8 mouse cellular contexts compared by ENCODE assay signal in genomic region chr17:65540441-65541272, GRCm38 (mm10). TPM values are rescaled to one million over a fixed set of nuclear protein-coding genes. Genes with fewer than 3 reads are reported as not detected.
DNase-seq lines count a peak whose midpoint lies in the region; ATAC-seq lines count a peak whose summit lies in the region.

Tmem232 (minus strand) TSS chr17:65540782.

- H3K9me3 ChIP-seq in forebrain, embryonic 14.5 days (replicated peaks; ENCODE audit: control insufficient read depth, low read length): no peaks in the 10 kb centered on the region
- H3K9me3 ChIP-seq in stomach, embryonic 16.5 days (replicated peaks; ENCODE audit: control insufficient read depth, low read length): no peaks in the 10 kb centered on the region

- no peaks in the 10 kb centered on the region for H3K36me3 ChIP-seq in forebrain, embryonic 14.5 days (ENCODE audit: control insufficient read depth, insufficient read depth, low read length)
- H3K36me3 ChIP-seq in stomach, embryonic 16.5 days (ENCODE audit: control insufficient read depth, insufficient read depth, low read length): no peaks in the 10 kb centered on the region

- intact Hi-C loops in left cerebral cortex, postnatal 14 days (cut with DNase I): loop anchor here (2.0 kb wide), 1 partner anchor 20 kb away; no protein-coding TSS in a partner anchor

- H3K27me3 ChIP-seq in forebrain, embryonic 14.5 days (replicated peaks; ENCODE audit: control insufficient read depth, insufficient read depth, low read length): no peaks in the 10 kb centered on the region
- H3K27me3 ChIP-seq in stomach, embryonic 16.5 days (ENCODE audit: control insufficient read depth, insufficient read depth, low read length): no peaks in the 10 kb centered on the region

- no peaks in the 10 kb centered on the region for H3K4me1 ChIP-seq in brown adipose tissue, adult 24 weeks (ENCODE audit: control insufficient read depth, insufficient read depth, insufficient read length, low read length)
- no peaks in the 10 kb centered on the region for H3K4me1 ChIP-seq in forebrain, embryonic 14.5 days (ENCODE audit: control insufficient read depth, insufficient read depth, low read length)
- H3K4me1 ChIP-seq in stomach, embryonic 16.5 days (ENCODE audit: control insufficient read depth, insufficient read depth, low read length): no peaks in the 10 kb centered on the region

- H3K9ac ChIP-seq in forebrain, embryonic 14.5 days (ENCODE audit: low read length): peak within 1 kb of the TSS; percentile 45; the same call in 1 of the 2 replicates
- H3K9ac ChIP-seq in stomach, embryonic 16.5 days (ENCODE audit: low read length): no peak within 1 kb of the TSS

- WGBS in forebrain, embryonic 14.5 days: 12% methylated on average over 26 of the region's 26 CpGs
- 18% methylated on average over 26 of the region's 26 CpGs for WGBS in stomach, embryonic 16.5 days

- peak; percentile 86 for ATAC-seq in forebrain, embryonic 14.5 days
- ATAC-seq in megakaryocyte progenitor cell, adult 5-6 weeks (replicated peaks; ENCODE audit: poor library complexity): peak; percentile 70
- ATAC-seq in stomach, embryonic 16.5 days (ENCODE audit: insufficient read depth, low FRiP score): peak; percentile 68; the same call in 1 of the 2 replicates

- DNase-seq in adrenal gland, adult (ENCODE audit: inconsistent age in 2 of 2, low spot score in 1 of 2): peak; percentile 28 to 73
- no peak for DNase-seq in adrenal gland, adult 18-20 months (ENCODE audit: low spot score in 2 of 2)
- peak; percentile 77 for DNase-seq in forebrain, embryonic 14.5 days (ENCODE audit: low spot score)
- DNase-seq in heart, postnatal 4 days: peak; percentile 54
- peak; percentile 25 to 35 for DNase-seq in left cerebral cortex, postnatal 14 days (ENCODE audit: low spot score in 2 of 2)

- H3K4me3 ChIP-seq in brown adipose tissue, adult 24 weeks (ENCODE audit: insufficient read depth, low read depth, low read length): peak within 1 kb of the TSS; percentile 42
- peak within 1 kb of the TSS; percentile 23 for H3K4me3 ChIP-seq in forebrain, embryonic 14.5 days (ENCODE audit: low read depth, low read length)
- H3K4me3 ChIP-seq in stomach, embryonic 16.5 days (replicated peaks; ENCODE audit: low read length): peak within 1 kb of the TSS; percentile 39

- no peak within 1 kb of the TSS for H3K27ac ChIP-seq in brown adipose tissue, adult 24 weeks (replicated peaks; ENCODE audit: low read depth, low read length)
- no peak within 1 kb of the TSS for H3K27ac ChIP-seq in forebrain, embryonic 14.5 days (ENCODE audit: low read depth, low read length)
- H3K27ac ChIP-seq in stomach, embryonic 16.5 days (ENCODE audit: low read length): no peak within 1 kb of the TSS

- peak within 1 kb of the TSS; percentile 51 for H3K4me2 ChIP-seq in forebrain, embryonic 14.5 days (ENCODE audit: low read length)
- H3K4me2 ChIP-seq in stomach, embryonic 16.5 days (ENCODE audit: low read depth, low read length): peak within 1 kb of the TSS; percentile 52

RNA-seq across cellular contexts. Expression of gene Tmem232, which starts in this region (rescaled TPM):
- not detected for total RNA-seq in adrenal gland, adult 18-20 months (2021)
- not detected in 2 replicates for polyA plus RNA-seq in brown adipose tissue, adult 24 weeks (2012; ENCODE audit: insufficient read depth, insufficient read length, missing spikeins)
- 0.30 and 0.62 TPM in 2 replicates for polyA plus RNA-seq in forebrain, embryonic 14.5 days (2014; fragmentation: Nextera tagmentation; extraction: Ambion mirVana)
- total RNA-seq in heart, postnatal 4 days (2021): under 1 TPM in 1 of 2 experiments, not detected in 1; 0.14 TPM
- total RNA-seq in left cerebral cortex, postnatal 14 days (2021): 1 to 10 TPM; 1.5 to 1.9 TPM
- total RNA-seq in megakaryocyte progenitor cell, adult 5-6 weeks (2015): not detected in 2 replicates
- total RNA-seq in megakaryocyte progenitor cell, adult 5-6 weeks (2017): not detected in 2 replicates
- polyA plus RNA-seq in stomach, embryonic 16.5 days (2015; fragmentation: Nextera tagmentation; extraction: Ambion mirVana): not detected in 2 replicates

Comparison
In these comparisons a context has a peak if more than half of its experiments do, and no peak if none do; other contexts are left out.
1. DNase-seq: peak in adrenal gland, adult (2 of 2) and left cerebral cortex, postnatal 14 days (2 of 2); none in adrenal gland, adult 18-20 months (0 of 2).
2. Peak in DNase-seq, ATAC-seq, H3K4me3 ChIP-seq, H3K9ac ChIP-seq and H3K4me2 ChIP-seq in forebrain, embryonic 14.5 days; RNA of the gene not detected or under 1 TPM.
3. Peak in DNase-seq in heart, postnatal 4 days; RNA of the gene not detected or under 1 TPM.
4. Peak in ATAC-seq in megakaryocyte progenitor cell, adult 5-6 weeks; RNA of the gene not detected or under 1 TPM.
5. Peak in ATAC-seq, H3K4me3 ChIP-seq and H3K4me2 ChIP-seq in stomach, embryonic 16.5 days; RNA of the gene not detected or under 1 TPM.
6. Peak in every context shown above with its lines, with median percentiles within 50 percentile points of each other: H3K4me3 ChIP-seq and ATAC-seq.